Mouse (Mus musculus): ENCODE measurements around the gene Ttc32. TPM values are rescaled to one million over a fixed set of nuclear protein-coding genes. Genes with fewer than 3 reads are reported as not detected.
A peak's percentile ranks its signal among the peaks of the same experiment; 100 is the strongest.
"Not testable (repeated sequence)": the region's sequence is repeated elsewhere in the genome, so short reads cannot be mapped to it uniquely, and the experiment has no call there.

Gene Ttc32
- polyA plus RNA-seq, 1 experiment from 2014 or later = 20.4 TPM

GRCm38 (mm10) chr12:9026843-9027242, 3.0 kb upstream of the Ttc32 start:
- H3K27ac ChIP-seq = no peak overlapping the region
- H3K4me3 ChIP-seq = no peak overlapping the region
- H3K36me3 ChIP-seq = peaks cover 11% of the 10 kb centered on the region; the same call in 1 of the 2 replicates
- no peak for DNase-seq (ENCODE audit: low spot score)
- no peaks in the 10 kb centered on the region for H3K9me3 ChIP-seq
- H3K27me3 ChIP-seq (ENCODE audit: insufficient read depth, poor library complexity, severe bottlenecking) = no peaks in the 10 kb centered on the region
- peaks cover 10% of the 10 kb centered on the region for H3K4me1 ChIP-seq (replicated peaks)

DNA sequence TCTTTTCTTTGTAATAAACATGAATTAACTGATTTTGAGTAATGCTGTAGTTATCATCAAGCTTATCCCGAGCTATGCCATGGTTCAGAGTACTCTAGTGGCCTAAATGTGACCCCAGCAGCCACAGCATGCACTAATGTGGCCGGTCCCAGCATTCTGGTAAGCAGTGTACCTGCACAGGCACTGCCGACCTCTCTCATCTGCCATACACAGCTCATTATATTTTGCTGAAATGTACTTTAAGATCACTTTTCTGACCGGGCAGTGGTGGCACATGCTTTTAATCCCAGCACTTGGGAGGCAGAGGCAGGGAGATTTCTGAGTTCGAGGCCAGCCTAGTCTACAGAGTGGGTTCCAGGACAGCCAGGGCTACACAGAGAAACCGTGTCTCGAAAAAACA, 981 bp upstream of the Ttc32 start:
- WGBS = 94% methylated on average over 7 of the region's 7 CpGs
- H3K4me1 ChIP-seq (replicated peaks); H3K27ac ChIP-seq; DNase-seq (ENCODE audit: low spot score); H3K9me3 ChIP-seq; H3K27me3 ChIP-seq (ENCODE audit: insufficient read depth, poor library complexity, severe bottlenecking); H3K4me3 ChIP-seq: not testable (repeated sequence)
- H3K36me3 ChIP-seq = peaks cover 11% of the 10 kb centered on the region; the same call in 1 of the 2 replicates

GRCm38 (mm10) chr12:9029506-9029887, 300 bp upstream of the Ttc32 start:
- peak overlapping the region; percentile 67 for H3K4me3 ChIP-seq
- H3K9me3 ChIP-seq = no peaks in the 10 kb centered on the region
- H3K27ac ChIP-seq = peak overlapping the region; percentile 98
- H3K4me1 ChIP-seq (replicated peaks) = peaks cover 10% of the 10 kb centered on the region
- 64% methylated on average over 4 of the region's 4 CpGs for WGBS
- no peaks in the 10 kb centered on the region for H3K27me3 ChIP-seq (ENCODE audit: insufficient read depth, poor library complexity, severe bottlenecking)
- peaks cover 11% of the 10 kb centered on the region; the same call in 1 of the 2 replicates for H3K36me3 ChIP-seq
- no peak for DNase-seq (ENCODE audit: low spot score)

- no peaks in the 10 kb centered on the region for H3K9me3 ChIP-seq
- H3K27me3 ChIP-seq (ENCODE audit: insufficient read depth, poor library complexity, severe bottlenecking) = no peaks in the 10 kb centered on the region
- peak overlapping the region; percentile 67 for H3K4me3 ChIP-seq
- H3K4me1 ChIP-seq (replicated peaks) = peaks cover 10% of the 10 kb centered on the region
- 0 out of 2 replicates have a peak, but pooled peaks cover 7% of the 10 kb centered on the region for H3K36me3 ChIP-seq
- 83% methylated on average over 8 of the region's 8 CpGs for WGBS
- no peak for DNase-seq (ENCODE audit: low spot score)
- peak overlapping the region; percentile 98 for H3K27ac ChIP-seq
Measured at GRCm38 (mm10) chr12:9031166-9031565, 1.4 kb downstream of the Ttc32 start.

DNA sequence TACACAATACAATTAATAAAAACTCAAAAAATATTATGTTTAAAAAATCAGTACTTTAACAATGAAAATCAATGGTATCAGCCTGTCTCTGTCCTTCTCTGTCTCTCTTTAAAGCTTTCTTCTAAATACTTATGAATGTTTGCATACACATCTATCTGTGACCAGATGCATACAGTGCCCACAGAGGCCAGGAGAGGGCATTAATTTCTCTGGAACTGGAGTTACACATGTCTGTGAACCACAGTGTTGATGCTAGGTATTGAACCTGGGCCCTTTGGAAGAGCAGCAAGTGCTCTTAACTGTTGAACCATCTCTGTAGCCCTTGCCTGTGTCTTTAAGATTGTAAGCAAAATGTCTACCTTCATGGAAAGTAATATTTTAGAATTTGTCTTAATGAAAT, 3.3 kb downstream of the Ttc32 start:
- H3K4me3 ChIP-seq = no peak overlapping the region
- no peaks in the 10 kb centered on the region for H3K9me3 ChIP-seq
- H3K36me3 ChIP-seq = 0 out of 2 replicates have a peak, but pooled peaks cover 4% of the 10 kb centered on the region
- no peak overlapping the region for H3K27ac ChIP-seq
- no peaks in the 10 kb centered on the region for H3K27me3 ChIP-seq (ENCODE audit: insufficient read depth, poor library complexity, severe bottlenecking)
- peaks cover 10% of the 10 kb centered on the region for H3K4me1 ChIP-seq (replicated peaks)
- DNase-seq (ENCODE audit: low spot score) = no peak

- H3K27ac ChIP-seq = no peak overlapping the region
- no peaks in the 10 kb centered on the region for H3K9me3 ChIP-seq
- H3K27me3 ChIP-seq (ENCODE audit: insufficient read depth, poor library complexity, severe bottlenecking) = no peaks in the 10 kb centered on the region
- DNase-seq (ENCODE audit: low spot score) = no peak
- H3K36me3 ChIP-seq = 0 out of 2 replicates have a peak, but pooled peaks cover 6% of the 10 kb centered on the region
- 86% methylated on average over 9 of the region's 9 CpGs for WGBS
- H3K4me3 ChIP-seq = no peak overlapping the region
- peaks cover under 1% of the 10 kb centered on the region; the same call in 1 of the 2 replicates for H3K4me1 ChIP-seq (replicated peaks)
Measured at GRCm38 (mm10) chr12:9036409-9036808, 6.6 kb downstream of the Ttc32 start.

- peaks cover 15% of the 10 kb centered on the region; the same call in 1 of the 2 replicates for H3K4me1 ChIP-seq (replicated peaks)
- DNase-seq (ENCODE audit: low spot score) = no peak
- H3K36me3 ChIP-seq = peaks cover 23% of the 10 kb centered on the region; the same call in 1 of the 2 replicates
- H3K9me3 ChIP-seq = no peaks in the 10 kb centered on the region
- WGBS = 79% methylated on average over 5 of the region's 5 CpGs
- no peaks in the 10 kb centered on the region for H3K27me3 ChIP-seq (ENCODE audit: insufficient read depth, poor library complexity, severe bottlenecking)
- no peak overlapping the region for H3K4me3 ChIP-seq
- H3K27ac ChIP-seq = no peak overlapping the region
Measured at GRCm38 (mm10) chr12:9040177-9040576, 10.4 kb downstream of the Ttc32 start.

DNA sequence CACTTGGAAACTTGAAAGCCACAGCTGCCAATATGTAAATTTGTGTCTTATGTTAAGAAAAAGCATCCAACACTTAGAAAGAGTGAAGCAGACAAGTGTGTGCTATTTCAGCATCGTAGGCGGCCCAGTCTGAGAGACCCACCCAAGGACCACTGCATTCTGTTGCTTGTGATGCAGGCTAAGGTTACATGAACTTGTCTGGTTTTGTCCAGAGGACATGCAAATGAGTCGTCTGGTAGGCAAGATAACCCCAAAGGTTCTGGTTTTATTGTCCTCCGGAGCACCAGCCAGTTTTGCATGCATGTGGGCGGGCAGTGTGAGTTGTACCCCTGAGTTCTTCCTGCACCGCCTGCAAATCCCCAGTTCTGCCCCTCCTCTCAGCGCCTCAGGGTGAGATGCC, 10.9 kb downstream of the Ttc32 start:
- DNase-seq (ENCODE audit: low spot score) = no peak
- Histone ChIP-seq H3K4me1 (replicated peaks) (peaks cover 15% of the 10 kb centered on the region; the same call in 1 of the 2 replicates), H3K27ac (no peak overlapping the region), H3K4me3 (no peak overlapping the region), H3K36me3 (peaks cover 23% of the 10 kb centered on the region; the same call in 1 of the 2 replicates), H3K27me3 (ENCODE audit: insufficient read depth, poor library complexity, severe bottlenecking) (no peaks in the 10 kb centered on the region), H3K9me3 (no peaks in the 10 kb centered on the region)
- 80% methylated on average over 7 of the region's 7 CpGs for WGBS

GRCm38 (mm10) chr12:9042316-9042715, 12.5 kb downstream of the Ttc32 start:
- no peak overlapping the region for H3K4me3 ChIP-seq
- no peaks in the 10 kb centered on the region for H3K9me3 ChIP-seq
- H3K27ac ChIP-seq = no peak overlapping the region
- 79% methylated on average over 5 of the region's 5 CpGs for WGBS
- no peaks in the 10 kb centered on the region for H3K27me3 ChIP-seq (ENCODE audit: insufficient read depth, poor library complexity, severe bottlenecking)
- peaks cover 15% of the 10 kb centered on the region; the same call in 1 of the 2 replicates for H3K4me1 ChIP-seq (replicated peaks)
- no peak for DNase-seq (ENCODE audit: low spot score)
- peaks cover 23% of the 10 kb centered on the region; the same call in 1 of the 2 replicates for H3K36me3 ChIP-seq

- H3K27ac ChIP-seq = peak overlapping the region; percentile 17; the same call in 1 of the 2 replicates
- no peak overlapping the region for H3K4me3 ChIP-seq
- WGBS = 86% methylated on average over 3 of the region's 3 CpGs
- peaks cover 15% of the 10 kb centered on the region; the same call in 1 of the 2 replicates for H3K4me1 ChIP-seq (replicated peaks)
- DNase-seq (ENCODE audit: low spot score) = no peak
- H3K27me3 ChIP-seq (ENCODE audit: insufficient read depth, poor library complexity, severe bottlenecking) = no peaks in the 10 kb centered on the region
- H3K9me3 ChIP-seq = no peaks in the 10 kb centered on the region
- H3K36me3 ChIP-seq = peaks cover 23% of the 10 kb centered on the region; the same call in 1 of the 2 replicates
Measured at GRCm38 (mm10) chr12:9042759-9043158, 13.0 kb downstream of the Ttc32 start.

DNA sequence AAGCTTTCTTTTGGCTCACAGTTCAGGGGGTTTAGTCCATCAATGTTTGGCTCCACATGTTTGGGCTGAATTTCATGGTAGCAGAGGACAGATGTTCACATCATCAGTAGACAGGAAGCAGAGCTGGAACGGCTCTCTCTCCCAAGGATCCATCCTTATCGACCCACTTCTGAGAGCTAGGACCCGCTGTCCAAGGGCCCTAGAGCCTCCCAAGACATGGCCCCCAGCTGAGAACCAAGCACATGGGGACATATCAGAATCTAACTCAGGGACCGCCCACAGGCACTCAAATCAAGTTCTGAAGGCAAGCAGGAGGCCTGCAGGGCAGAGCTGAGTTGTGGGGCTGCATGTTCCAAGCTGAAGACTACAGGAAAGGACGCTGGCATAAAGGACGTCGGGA, 14.9 kb downstream of the Ttc32 start:
- DNase-seq (ENCODE audit: low spot score) = no peak
- no peaks in the 10 kb centered on the region for H3K27me3 ChIP-seq (ENCODE audit: insufficient read depth, poor library complexity, severe bottlenecking)
- peaks cover 15% of the 10 kb centered on the region; the same call in 1 of the 2 replicates for H3K4me1 ChIP-seq (replicated peaks)
- WGBS = 90% methylated on average over 7 of the region's 7 CpGs
- no peaks in the 10 kb centered on the region for H3K9me3 ChIP-seq
- H3K4me3 ChIP-seq = no peak overlapping the region
- H3K27ac ChIP-seq = no peak overlapping the region
- peaks cover 23% of the 10 kb centered on the region; the same call in 1 of the 2 replicates for H3K36me3 ChIP-seq

DNA sequence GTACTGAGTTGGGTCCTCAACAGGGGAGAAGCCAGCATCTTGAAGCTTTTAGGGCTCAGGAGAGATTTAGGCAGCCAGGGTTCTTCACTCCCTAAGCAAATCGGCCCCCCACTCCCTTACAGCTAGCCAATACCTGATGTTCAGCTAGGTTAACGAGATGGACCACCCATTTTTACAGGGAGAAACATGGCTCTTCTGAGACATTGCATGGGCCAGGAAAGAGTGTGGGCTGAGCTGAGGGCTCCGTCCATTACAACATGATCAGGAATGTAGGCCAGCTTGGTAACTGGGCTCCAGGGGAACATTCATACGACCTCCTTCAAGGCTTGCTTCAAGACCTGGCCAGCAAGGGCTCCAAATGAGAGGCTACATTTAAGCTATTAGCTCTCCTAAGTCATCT, 16.9 kb downstream of the Ttc32 start:
- Histone ChIP-seq H3K4me3 (no peak overlapping the region), H3K4me1 (replicated peaks) (peaks cover 15% of the 10 kb centered on the region; the same call in 1 of the 2 replicates), H3K36me3 (peaks cover 17% of the 10 kb centered on the region; the same call in 1 of the 2 replicates), H3K27me3 (ENCODE audit: insufficient read depth, poor library complexity, severe bottlenecking) (no peaks in the 10 kb centered on the region), H3K9me3 (no peaks in the 10 kb centered on the region), H3K27ac (no peak overlapping the region)
- DNase-seq (ENCODE audit: low spot score) = no peak
- WGBS = 88% methylated on average over 4 of the region's 4 CpGs

DNA sequence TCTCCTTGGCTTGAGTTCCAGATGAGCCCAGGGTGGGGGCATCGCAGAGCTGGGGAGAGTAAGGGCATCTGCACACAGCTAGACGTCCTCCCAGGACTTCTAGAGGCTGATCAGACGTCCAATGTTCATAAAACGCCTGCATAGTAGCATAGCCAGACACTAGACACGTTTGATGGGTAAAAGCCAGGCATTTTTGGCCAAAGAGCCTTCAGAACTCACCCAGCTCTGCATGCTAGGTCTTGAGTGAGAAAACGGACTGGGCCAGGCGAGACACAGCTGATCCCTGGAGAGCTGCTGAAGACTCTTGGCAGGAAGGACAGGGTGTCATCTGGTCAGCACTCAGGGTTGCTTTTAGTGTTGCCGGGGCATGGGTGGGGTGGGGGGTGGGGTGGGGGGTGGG, 18.3 kb downstream of the Ttc32 start:
- no peaks in the 10 kb centered on the region for H3K27me3 ChIP-seq (ENCODE audit: insufficient read depth, poor library complexity, severe bottlenecking)
- peaks cover 14% of the 10 kb centered on the region; the same call in 1 of the 2 replicates for H3K36me3 ChIP-seq
- DNase-seq (ENCODE audit: low spot score) = no peak
- H3K27ac ChIP-seq = no peak overlapping the region
- no peaks in the 10 kb centered on the region for H3K9me3 ChIP-seq
- no peak overlapping the region for H3K4me3 ChIP-seq
- 83% methylated on average over 8 of the region's 8 CpGs for WGBS
- peaks cover 5% of the 10 kb centered on the region; the same call in 1 of the 2 replicates for H3K4me1 ChIP-seq (replicated peaks)

GRCm38 (mm10) chr12:9050824-9051223, 21.0 kb downstream of the Ttc32 start:
- DNase-seq (ENCODE audit: low spot score) = no peak
- no peaks in the 10 kb centered on the region for H3K9me3 ChIP-seq
- no peak overlapping the region for H3K27ac ChIP-seq
- no peaks in the 10 kb centered on the region for H3K4me1 ChIP-seq (replicated peaks)
- no peaks in the 10 kb centered on the region for H3K36me3 ChIP-seq
- H3K27me3 ChIP-seq (ENCODE audit: insufficient read depth, poor library complexity, severe bottlenecking) = no peaks in the 10 kb centered on the region
- H3K4me3 ChIP-seq = no peak overlapping the region
- 40% methylated on average over 6 of the region's 6 CpGs for WGBS
